Mouse (Mus musculus): ENCODE data around the gene Tmem205. TPM values are rescaled to one million over a fixed set of nuclear protein-coding genes. Genes with fewer than 3 reads are reported as not detected.

The Tmem205 gene
- polyA plus RNA-seq, 1 experiment from 2014 or later = 52.6 TPM

GRCm38 (mm10) chr9:21923490-21924098 is 3.8 kb downstream of the Tmem205 start:
- Histone ChIP-seq H3K27ac (peak overlapping the region; percentile 64), H3K27me3 (ENCODE audit: insufficient read depth, poor library complexity, severe bottlenecking) (no peaks in the 10 kb centered on the region), H3K4me3 (peak overlapping the region; percentile 18), H3K36me3 (peaks cover 6% of the 10 kb centered on the region), H3K4me1 (peaks cover 21% of the 10 kb centered on the region), H3K9me3 (no peaks in the 10 kb centered on the region)
- DNase-seq (ENCODE audit: low spot score) = no peak
- 43% methylated on average over 3 of the region's 3 CpGs for WGBS

GRCm38 (mm10) chr9:21923036-21923435 is 4.3 kb downstream of the Tmem205 start:
- DNase-seq (ENCODE audit: low spot score) = no peak
- Histone ChIP-seq H3K4me3 (no peak overlapping the region), H3K9me3 (no peaks in the 10 kb centered on the region), H3K4me1 (peaks cover 21% of the 10 kb centered on the region), H3K36me3 (peaks cover 6% of the 10 kb centered on the region), H3K27ac (peak overlapping the region; percentile 18; the same call in 1 of the 2 replicates), H3K27me3 (ENCODE audit: insufficient read depth, poor library complexity, severe bottlenecking) (no peaks in the 10 kb centered on the region)
- 80% methylated on average over 4 of the region's 4 CpGs for WGBS

- no peak for DNase-seq (ENCODE audit: low spot score)
- Histone ChIP-seq H3K36me3 (no peaks in the 10 kb centered on the region; the same call in none of the 2 replicates), H3K4me3 (peak overlapping the region; percentile 84), H3K4me1 (peaks cover 12% of the 10 kb centered on the region), H3K27ac (no peak overlapping the region), H3K27me3 (ENCODE audit: insufficient read depth, poor library complexity, severe bottlenecking) (peaks cover 37% of the 10 kb centered on the region), H3K9me3 (no peaks in the 10 kb centered on the region)
- 23% methylated on average over 5 of the region's 5 CpGs for WGBS
Measured at GRCm38 (mm10) chr9:21918692-21919384, 8.5 kb downstream of the Tmem205 start.

GRCm38 (mm10) chr9:21918035-21918592 is 9.2 kb downstream of the Tmem205 start, which contains the start of gene Rab3d:
Gene Rab3d, minus strand, starts transcription at chr9:21918192.
- WGBS = under 1% methylated on average over 36 of the region's 36 CpGs
- Histone ChIP-seq H3K27me3 (ENCODE audit: insufficient read depth, poor library complexity, severe bottlenecking) (peaks cover 37% of the 10 kb centered on the region), H3K4me3 (peak within 1 kb of the TSS; percentile 84), H3K9me3 (no peaks in the 10 kb centered on the region), H3K4me1 (peaks cover 9% of the 10 kb centered on the region), H3K27ac (peak within 1 kb of the TSS; percentile 80), H3K36me3 (no peaks in the 10 kb centered on the region; the same call in none of the 2 replicates)
- DNase-seq (ENCODE audit: low spot score) = peak; percentile 99

- H3K27me3 ChIP-seq (ENCODE audit: insufficient read depth, poor library complexity, severe bottlenecking) = peaks cover 37% of the 10 kb centered on the region
- H3K36me3 ChIP-seq = no peaks in the 10 kb centered on the region; the same call in 1 of the 2 replicates
- peak overlapping the region; percentile 80 for H3K27ac ChIP-seq
- no peak for DNase-seq (ENCODE audit: low spot score)
- H3K4me1 ChIP-seq = peaks cover 9% of the 10 kb centered on the region
- H3K4me3 ChIP-seq = peak overlapping the region; percentile 84
- WGBS = 2% methylated on average over 35 of the region's 35 CpGs
- no peaks in the 10 kb centered on the region for H3K9me3 ChIP-seq
Measured at GRCm38 (mm10) chr9:21917493-21918034, 9.8 kb downstream of the Tmem205 start.

GRCm38 (mm10) chr9:21916851-21917492 is 10.4 kb downstream of the Tmem205 start:
- peaks cover 9% of the 10 kb centered on the region for H3K4me1 ChIP-seq
- DNase-seq (ENCODE audit: low spot score) = no peak
- peak overlapping the region; percentile 84 for H3K4me3 ChIP-seq
- H3K27me3 ChIP-seq (ENCODE audit: insufficient read depth, poor library complexity, severe bottlenecking) = peaks cover 37% of the 10 kb centered on the region
- H3K36me3 ChIP-seq = no peaks in the 10 kb centered on the region; the same call in 1 of the 2 replicates
- WGBS = 67% methylated on average over 3 of the region's 3 CpGs
- H3K9me3 ChIP-seq = no peaks in the 10 kb centered on the region
- H3K27ac ChIP-seq = no peak overlapping the region; the same call in 1 of the 2 replicates

GRCm38 (mm10) chr9:21909474-21910223 is 17.7 kb downstream of the Tmem205 start:
- WGBS = 75% methylated on average over 10 of the region's 10 CpGs
- H3K36me3 ChIP-seq = no peaks in the 10 kb centered on the region
- H3K4me1 ChIP-seq = no peaks in the 10 kb centered on the region
- H3K4me3 ChIP-seq = no peak overlapping the region
- H3K27ac ChIP-seq = no peak overlapping the region
- H3K27me3 ChIP-seq (ENCODE audit: insufficient read depth, poor library complexity, severe bottlenecking) = peaks cover 15% of the 10 kb centered on the region; the same call in 1 of the 2 replicates
- H3K9me3 ChIP-seq = no peaks in the 10 kb centered on the region
- no peak for DNase-seq (ENCODE audit: low spot score)

- WGBS = 68% methylated on average over 11 of the region's 11 CpGs
Measured at GRCm38 (mm10) chr9:21908216-21908615, 19.1 kb downstream of the Tmem205 start.

GRCm38 (mm10) chr9:21904031-21904430 is 23.3 kb downstream of the Tmem205 start:
- no peak overlapping the region for H3K4me3 ChIP-seq
- H3K27me3 ChIP-seq (ENCODE audit: insufficient read depth, poor library complexity, severe bottlenecking) = peaks cover 17% of the 10 kb centered on the region
- H3K36me3 ChIP-seq = no peaks in the 10 kb centered on the region
- no peak overlapping the region for H3K27ac ChIP-seq
- DNase-seq (ENCODE audit: low spot score) = no peak
- no peaks in the 10 kb centered on the region for H3K4me1 ChIP-seq
- H3K9me3 ChIP-seq = no peaks in the 10 kb centered on the region
- WGBS = 85% methylated on average over 4 of the region's 4 CpGs

More at GRCm38 (mm10) chr9:21908216-21908615, 19.1 kb downstream of the Tmem205 start:
- H3K27ac ChIP-seq = no peak overlapping the region
- H3K4me3 ChIP-seq = no peak overlapping the region
- no peaks in the 10 kb centered on the region for H3K4me1 ChIP-seq
- H3K27me3 ChIP-seq (ENCODE audit: insufficient read depth, poor library complexity, severe bottlenecking) = peaks cover 14% of the 10 kb centered on the region; the same call in 1 of the 2 replicates
- no peak for DNase-seq (ENCODE audit: low spot score)
- no peaks in the 10 kb centered on the region for H3K36me3 ChIP-seq
- no peaks in the 10 kb centered on the region for H3K9me3 ChIP-seq

- H3K27ac ChIP-seq = peak overlapping the region; percentile 54
- no peaks in the 10 kb centered on the region for H3K4me1 ChIP-seq
- no peaks in the 10 kb centered on the region for H3K36me3 ChIP-seq
- DNase-seq (ENCODE audit: low spot score) = peak; percentile 81
- no peaks in the 10 kb centered on the region for H3K9me3 ChIP-seq
- WGBS = 16% methylated on average over 10 of the region's 10 CpGs
- H3K27me3 ChIP-seq (ENCODE audit: insufficient read depth, poor library complexity, severe bottlenecking) = peaks cover 30% of the 10 kb centered on the region
- H3K4me3 ChIP-seq = peak overlapping the region; percentile 53
Measured at GRCm38 (mm10) chr9:21901223-21901820, 26.0 kb downstream of the Tmem205 start.

GRCm38 (mm10) chr9:21889229-21889628 is 38.1 kb downstream of the Tmem205 start:
- no peaks in the 10 kb centered on the region for H3K36me3 ChIP-seq
- WGBS = 70% methylated on average over 3 of the region's 3 CpGs

More at GRCm38 (mm10) chr9:21889229-21889628, 38.1 kb downstream of the Tmem205 start:
- no peaks in the 10 kb centered on the region for H3K4me1 ChIP-seq
- 0 out of 2 replicates have a peak, but pooled peaks cover 2% of the 10 kb centered on the region for H3K9me3 ChIP-seq
- no peak overlapping the region for H3K27ac ChIP-seq
- no peak for DNase-seq (ENCODE audit: low spot score)
- H3K27me3 ChIP-seq (ENCODE audit: insufficient read depth, poor library complexity, severe bottlenecking) = peaks cover 5% of the 10 kb centered on the region; the same call in 1 of the 2 replicates
- no peak overlapping the region for H3K4me3 ChIP-seq

Measured in heart, embryonic 10.5 days (tissue).